Mouse (Mus musculus) spleen, postnatal 36 days (tissue): ENCODE data around the gene Hk1.

Source experiments
- DNase-seq, 2 experiments: peaks; one replicate each; pipeline ENCODE4 v3.0.0; 2022; ENCODE audit warnings: low spot score in 2 of 2, mixed read lengths in 1 of 2

The Hk1 gene

DNA sequence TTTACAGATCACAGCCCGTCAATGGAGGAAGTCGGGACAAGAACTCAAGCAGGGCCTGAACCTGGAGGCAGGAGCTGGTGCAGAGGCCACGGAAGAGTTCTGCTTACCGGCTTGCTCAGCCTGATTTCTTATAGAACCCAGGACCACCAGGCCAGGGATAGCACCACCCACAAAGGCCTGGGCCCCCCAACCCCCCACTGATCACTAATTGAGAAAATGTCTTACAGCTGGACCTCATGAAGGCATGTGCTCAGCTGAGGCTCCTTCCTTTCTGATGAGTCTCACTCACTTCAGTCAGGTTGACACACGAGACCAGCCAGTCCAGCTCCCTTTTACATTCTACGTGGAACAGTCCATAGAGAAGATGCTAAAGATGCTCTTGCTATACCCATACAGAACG is 153.9 kb downstream of the Hk1 start:
- no peak for DNase-seq

DNA sequence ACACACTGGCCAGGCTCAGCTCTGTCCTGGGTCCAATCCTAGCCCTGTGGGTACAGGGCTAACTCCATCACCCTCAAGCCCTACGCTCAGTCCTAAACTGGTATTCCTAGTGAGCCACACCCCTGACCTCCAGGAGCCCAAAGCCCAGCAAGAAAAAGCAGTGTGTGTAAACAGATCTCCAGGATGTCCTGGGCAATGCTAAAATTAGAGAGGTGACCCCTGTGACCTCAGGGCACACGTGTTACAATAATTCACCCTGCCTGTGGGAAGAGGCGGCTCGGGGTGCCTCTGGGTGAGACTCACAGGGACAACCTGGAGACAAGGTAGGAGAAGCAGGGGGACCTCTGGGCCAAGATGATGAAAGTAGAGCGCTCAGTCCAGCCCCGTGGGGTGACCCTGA is 155.5 kb downstream of the Hk1 start:
- no peak for DNase-seq

DNA sequence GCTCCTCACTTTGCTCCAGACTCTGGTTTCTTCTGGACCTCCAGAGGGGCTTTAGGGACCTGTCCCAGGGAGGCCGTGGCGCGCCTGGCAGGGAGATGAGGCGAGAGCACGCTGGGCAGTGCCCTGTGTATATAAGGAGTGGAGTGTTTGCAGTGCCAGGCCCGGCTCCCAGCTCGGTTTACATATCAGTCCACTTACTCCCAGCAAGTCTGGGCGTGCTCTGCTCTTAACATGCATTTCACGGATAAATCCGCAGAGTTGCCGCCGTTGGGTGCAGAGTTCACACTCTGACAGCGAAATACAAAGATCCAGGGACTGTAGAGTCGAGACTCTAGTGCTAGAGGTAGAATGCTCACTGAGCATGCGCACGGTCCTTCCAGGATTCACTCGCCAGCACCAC is 156.9 kb downstream of the Hk1 start:
- no peak for DNase-seq

DNA sequence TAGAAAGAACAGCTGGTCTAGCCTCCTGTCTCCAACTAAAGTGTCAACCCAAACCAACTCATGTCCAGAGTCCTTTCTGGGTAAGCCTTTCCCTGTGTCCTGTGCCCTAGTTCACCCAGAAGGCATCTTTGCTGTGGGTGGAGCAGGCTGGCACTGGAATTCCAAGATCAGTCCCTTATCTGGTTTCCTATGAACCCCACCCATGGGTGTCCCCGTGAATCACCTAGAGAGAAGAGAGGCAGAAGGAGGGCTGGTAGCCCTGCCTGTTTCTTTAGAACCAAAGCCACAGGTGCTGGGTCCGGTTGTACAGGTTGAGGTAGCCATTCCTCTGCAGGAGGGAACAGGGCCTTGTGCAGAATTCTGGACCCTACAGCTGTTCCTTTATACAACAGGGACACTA is 158.1 kb downstream of the Hk1 start:
- no peak for DNase-seq

DNA sequence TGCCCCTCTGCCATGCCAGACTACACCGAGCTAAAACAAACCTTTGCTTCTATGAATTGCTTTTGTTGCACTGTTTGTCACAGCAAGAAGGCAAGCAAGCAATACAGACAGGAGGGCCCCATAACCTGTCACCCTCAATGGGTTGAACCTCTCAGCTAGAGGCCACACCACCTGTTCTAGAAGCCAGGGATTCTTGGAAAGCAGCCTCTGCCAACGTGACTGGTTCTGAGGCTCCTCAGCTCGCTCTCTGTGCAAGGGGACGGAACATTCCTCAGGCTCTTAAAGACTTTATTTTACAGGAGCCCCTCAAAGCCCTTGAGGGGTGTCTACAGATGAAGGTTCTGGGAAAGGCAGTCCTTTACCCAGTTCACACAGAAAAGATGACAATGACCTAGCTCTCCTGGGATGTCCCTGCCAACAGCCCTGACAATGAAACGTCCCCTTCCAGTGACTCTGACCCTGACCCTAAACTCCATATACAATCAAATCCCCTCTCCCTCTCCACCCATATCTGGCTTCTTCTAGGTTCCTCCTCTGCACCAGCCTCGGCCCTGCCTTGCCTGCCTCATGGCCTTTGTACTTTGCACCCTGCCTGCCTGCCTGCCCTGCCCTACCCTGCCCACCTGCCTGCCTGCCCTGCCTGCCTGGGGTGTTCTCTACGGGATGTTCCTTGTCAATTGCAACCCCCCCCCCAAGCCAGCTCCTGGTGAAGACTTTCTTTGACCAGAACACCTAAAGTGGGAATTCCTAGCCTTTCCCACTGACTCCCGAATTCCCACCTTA is 158.8 kb downstream of the Hk1 start:
- DNase-seq = no peak
